ENCODE assay signal across 27 mouse cellular contexts in genomic region chr14:117015333-117015922, GRCm38 (mm10).
A peak's percentile ranks its signal among the peaks of the same experiment; 100 is the strongest.
DNase-seq lines count a peak whose midpoint lies in the region; ATAC-seq lines count a peak whose summit lies in the region.
"Had no signal": no experiment of that assay in that cellular context is flagged by ENCODE, and none has a peak within 500 bp of the region (broad histone marks: within the 10 kb centered on the region; RNA-seq: fewer than 3 reads in every experiment).

No protein-coding gene starts in this region.

- no peak overlapping the region for H3K4me2 ChIP-seq in forebrain, embryonic 16.5 days (ENCODE audit: low read length)
- no peak overlapping the region for H3K4me2 ChIP-seq in midbrain, embryonic 11.5 days
- no peak overlapping the region for H3K4me2 ChIP-seq in midbrain, embryonic 14.5 days (ENCODE audit: low read length)
- H3K4me2 ChIP-seq: embryonic facial prominence, embryonic 13.5 days; heart, embryonic 11.5 days; limb, embryonic 15.5 days; lung, embryonic 14.5 days had no signal

- no peak for ATAC-seq in forebrain, embryonic 16.5 days
- ATAC-seq in midbrain, embryonic 11.5 days (ENCODE audit: low FRiP score) = peak; percentile 63
- no peak for ATAC-seq in midbrain, embryonic 14.5 days (ENCODE audit: low FRiP score, low TSS enrichment)
- ATAC-seq: hindbrain, embryonic 16.5 days; intestine, postnatal 0 days had no signal

- WGBS in forebrain, embryonic 10.5 days = 11% methylated on average over 4 of the region's 4 CpGs
- WGBS in forebrain, embryonic 16.5 days = 5% methylated on average over 4 of the region's 4 CpGs
- WGBS in midbrain, embryonic 11.5 days = 11% methylated on average over 4 of the region's 4 CpGs
- WGBS in midbrain, embryonic 14.5 days = 9% methylated on average over 4 of the region's 4 CpGs

- no peaks in the 10 kb centered on the region for H3K36me3 ChIP-seq in forebrain, embryonic 10.5 days (replicated peaks)
- H3K36me3 ChIP-seq in forebrain, embryonic 16.5 days (ENCODE audit: control insufficient read depth, insufficient read depth) = no peaks in the 10 kb centered on the region
- no peaks in the 10 kb centered on the region for H3K36me3 ChIP-seq in midbrain, embryonic 11.5 days (ENCODE audit: control insufficient read depth, insufficient read depth, low read length)
- no peaks in the 10 kb centered on the region for H3K36me3 ChIP-seq in midbrain, embryonic 14.5 days (ENCODE audit: control insufficient read depth, insufficient read depth, low read length)
- H3K36me3 ChIP-seq: embryonic facial prominence, embryonic 13.5 days; G1E; hindbrain, embryonic 10.5 days; limb, embryonic 15.5 days had no signal

- H3K4me1 ChIP-seq in forebrain, embryonic 10.5 days = peaks cover 86% of the 10 kb centered on the region
- peaks cover 19% of the 10 kb centered on the region for H3K4me1 ChIP-seq in forebrain, embryonic 16.5 days (replicated peaks; ENCODE audit: control insufficient read depth, insufficient read depth, low read length)
- H3K4me1 ChIP-seq in midbrain, embryonic 11.5 days (ENCODE audit: control insufficient read depth, insufficient read depth, low read length) = peaks cover 17% of the 10 kb centered on the region
- H3K4me1 ChIP-seq in midbrain, embryonic 14.5 days (ENCODE audit: control insufficient read depth, insufficient read depth, low read length) = no peaks in the 10 kb centered on the region
- H3K4me1 ChIP-seq: megakaryocyte, embryonic 14.5 days had no signal

- no peak overlapping the region for H3K4me3 ChIP-seq in forebrain, embryonic 10.5 days
- H3K4me3 ChIP-seq in forebrain, embryonic 16.5 days (replicated peaks; ENCODE audit: low read length) = no peak overlapping the region
- no peak overlapping the region for H3K4me3 ChIP-seq in midbrain, embryonic 11.5 days (ENCODE audit: low read depth, low read length)
- no peak overlapping the region for H3K4me3 ChIP-seq in midbrain, embryonic 14.5 days (replicated peaks; ENCODE audit: low read depth, low read length)
- H3K4me3 ChIP-seq: embryonic facial prominence, embryonic 13.5 days; erythroblast, embryonic 14.5 days; hindbrain, embryonic 10.5 days; limb, embryonic 15.5 days; megakaryocyte, embryonic 14.5 days had no signal

- H3K9ac ChIP-seq in forebrain, embryonic 16.5 days (replicated peaks; ENCODE audit: low read depth, low read length) = no peak overlapping the region
- no peak overlapping the region for H3K9ac ChIP-seq in midbrain, embryonic 11.5 days (ENCODE audit: low read length)
- no peak overlapping the region for H3K9ac ChIP-seq in midbrain, embryonic 14.5 days (replicated peaks; ENCODE audit: low read length)
- H3K9ac ChIP-seq: embryonic facial prominence, embryonic 13.5 days; limb, embryonic 15.5 days; liver, embryonic 14.5 days; lung, embryonic 14.5 days had no signal

- H3K27ac ChIP-seq in forebrain, embryonic 10.5 days = peak overlapping the region; percentile 63
- no peak overlapping the region for H3K27ac ChIP-seq in forebrain, embryonic 16.5 days (ENCODE audit: low read length)
- no peak overlapping the region for H3K27ac ChIP-seq in midbrain, embryonic 11.5 days (ENCODE audit: low read depth, low read length)
- no peak overlapping the region for H3K27ac ChIP-seq in midbrain, embryonic 14.5 days (replicated peaks; ENCODE audit: low read depth, low read length)
- H3K27ac ChIP-seq: embryonic facial prominence, embryonic 13.5 days; hindbrain, embryonic 10.5 days; limb, embryonic 15.5 days; liver, embryonic 14.5 days had no signal

- H3K27me3 ChIP-seq in forebrain, embryonic 10.5 days (ENCODE audit: poor library complexity, severe bottlenecking) = no peaks in the 10 kb centered on the region
- no peaks in the 10 kb centered on the region for H3K27me3 ChIP-seq in forebrain, embryonic 16.5 days (replicated peaks; ENCODE audit: control insufficient read depth, insufficient read depth, low read length)
- H3K27me3 ChIP-seq in midbrain, embryonic 11.5 days (ENCODE audit: control insufficient read depth, insufficient read depth, low read length) = no peaks in the 10 kb centered on the region
- H3K27me3 ChIP-seq in midbrain, embryonic 14.5 days (ENCODE audit: control insufficient read depth, insufficient read depth, low read length) = no peaks in the 10 kb centered on the region
- H3K27me3 ChIP-seq: embryonic facial prominence, embryonic 13.5 days; limb, embryonic 15.5 days; megakaryocyte, embryonic 14.5 days had no signal

- DNase-seq in forebrain, embryonic 10.5 days (ENCODE audit: extremely low spot score, low spot score) = no peak
- no peak for DNase-seq in midbrain, embryonic 11.5 days (ENCODE audit: low spot score, missing footprints)
- no peak for DNase-seq in midbrain, embryonic 14.5 days
- peak; percentile 42 for DNase-seq in forelimb bud, embryonic 11.5 days (ENCODE audit: low read depth, low spot score)
- no peak for DNase-seq in layer of hippocampus, postnatal 25 days (ENCODE audit: extremely low spot score in 1 of 2, low spot score in 1 of 2)
- no peak for DNase-seq in lung, postnatal 25 days (ENCODE audit: low spot score)
- DNase-seq: adrenal gland, postnatal 10 days; cerebellum, adult 8-10 months; cerebellum, postnatal 36 days; gastrocnemius, postnatal 10 days; heart, postnatal 10 days; kidney, postnatal 25 days; lung, embryonic 14.5 days; lung, postnatal 36 days; right cerebral cortex, postnatal 25 days; spleen, adult 18-20 months had no signal

- no peaks in the 10 kb centered on the region for H3K9me3 ChIP-seq in forebrain, embryonic 10.5 days
- no peaks in the 10 kb centered on the region for H3K9me3 ChIP-seq in forebrain, embryonic 16.5 days (ENCODE audit: control insufficient read depth, low read length)
- no peaks in the 10 kb centered on the region for H3K9me3 ChIP-seq in midbrain, embryonic 11.5 days (ENCODE audit: control insufficient read depth, low read length)
- no peaks in the 10 kb centered on the region for H3K9me3 ChIP-seq in midbrain, embryonic 14.5 days (ENCODE audit: control insufficient read depth, low read length)
- H3K9me3 ChIP-seq: embryonic facial prominence, embryonic 13.5 days; hindbrain, embryonic 10.5 days; limb, embryonic 15.5 days had no signal
